Mouse (Mus musculus): ENCODE measurements around the gene Rasal3. TPM values are rescaled to one million over a fixed set of nuclear protein-coding genes. Genes with fewer than 3 reads are reported as not detected.
A peak's percentile ranks its signal among the peaks of the same experiment; 100 is the strongest.

Gene Rasal3
- total RNA-seq, 2 experiments from 2014 or later = 2.6 to 3.1 TPM

- DNase-seq (ENCODE audit: low spot score in 2 of 2) = no peak
Measured at GRCm38 (mm10) chr17:32356281-32356680, 47.1 kb downstream of the Rasal3 start.

DNA sequence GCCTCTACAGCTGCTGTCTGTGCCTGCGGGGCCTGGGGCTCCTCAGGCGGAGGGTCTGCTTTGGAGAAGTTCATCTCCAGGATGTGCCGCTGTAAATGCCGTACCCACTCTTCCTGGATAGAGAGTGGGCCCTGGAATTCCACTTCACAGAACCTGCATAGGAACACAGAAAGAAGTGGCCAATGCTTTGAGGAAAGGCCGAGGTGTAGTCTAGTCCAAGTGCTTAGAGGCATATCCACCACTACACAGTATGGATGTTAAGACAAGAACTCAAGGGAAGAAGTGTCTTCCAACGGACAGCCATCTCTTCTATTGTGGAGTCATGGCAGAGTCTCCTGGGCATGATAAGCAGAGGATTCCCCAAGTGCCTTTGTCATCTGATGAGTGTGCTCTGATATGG lies 48.4 kb downstream of the Rasal3 start:
- DNase-seq (ENCODE audit: low spot score in 2 of 2) = no peak

DNA sequence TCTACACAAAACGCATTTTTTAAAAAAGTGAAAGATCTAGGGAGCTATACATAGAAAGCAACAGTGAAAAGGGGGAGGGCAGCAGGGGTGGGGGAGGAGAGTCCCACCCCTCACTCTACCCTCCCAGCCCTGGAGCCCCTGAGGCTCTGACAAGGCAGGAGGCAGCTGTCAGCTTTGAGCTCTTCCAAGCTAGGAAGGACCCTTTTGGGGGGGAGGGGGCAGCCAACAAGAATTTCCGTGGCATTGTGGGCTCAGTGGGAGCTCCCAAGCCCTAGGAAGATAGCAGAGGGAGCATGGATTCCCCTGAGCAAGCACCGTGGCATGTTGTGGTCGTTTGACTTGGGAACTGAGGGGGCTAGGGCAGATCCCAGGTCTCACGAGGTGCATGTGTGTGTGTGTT lies 49.2 kb downstream of the Rasal3 start:
- no peak for DNase-seq (ENCODE audit: low spot score in 2 of 2)

DNA sequence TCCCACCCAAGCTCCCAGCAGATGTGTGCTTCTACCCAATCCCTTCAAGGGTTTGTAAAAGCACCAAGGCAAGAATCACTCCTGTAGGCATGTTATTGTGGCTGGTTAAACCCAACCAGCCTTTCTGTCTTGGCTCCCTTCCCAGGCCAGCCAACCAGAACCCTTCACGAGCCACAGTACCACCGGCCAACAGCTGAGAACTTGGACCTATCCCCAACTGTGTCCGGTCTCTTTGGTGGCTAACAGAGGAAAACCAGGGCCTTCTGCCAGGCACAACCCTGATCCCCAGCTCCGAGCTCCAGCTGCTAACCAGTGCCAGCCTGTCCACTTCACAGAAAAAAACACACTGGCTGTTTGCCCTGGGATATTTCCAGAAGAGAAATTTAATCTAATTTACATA lies 49.7 kb downstream of the Rasal3 start:
- DNase-seq (ENCODE audit: low spot score in 2 of 2) = peak; percentile 50 to 85

DNA sequence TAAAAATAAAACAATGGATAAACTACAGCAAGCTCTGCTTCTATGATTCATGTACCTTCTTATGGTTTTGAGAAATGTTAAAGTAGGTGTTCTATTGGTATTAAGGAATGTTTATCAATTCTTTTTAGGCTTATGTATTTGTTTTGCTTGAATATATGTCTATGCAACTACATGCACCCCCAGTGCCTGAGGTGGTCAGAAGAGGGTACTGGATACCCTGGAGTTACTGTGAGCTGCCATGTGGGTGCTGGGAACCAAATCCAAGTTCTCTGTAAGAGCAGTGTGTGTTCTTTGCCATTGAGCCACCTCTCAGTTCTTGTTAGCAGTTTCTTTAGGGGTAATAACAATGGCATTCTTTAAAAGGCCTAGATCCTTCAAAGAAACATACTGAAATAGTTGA lies 51.7 kb downstream of the Rasal3 start:
- no peak for DNase-seq (ENCODE audit: low spot score in 2 of 2)

DNA sequence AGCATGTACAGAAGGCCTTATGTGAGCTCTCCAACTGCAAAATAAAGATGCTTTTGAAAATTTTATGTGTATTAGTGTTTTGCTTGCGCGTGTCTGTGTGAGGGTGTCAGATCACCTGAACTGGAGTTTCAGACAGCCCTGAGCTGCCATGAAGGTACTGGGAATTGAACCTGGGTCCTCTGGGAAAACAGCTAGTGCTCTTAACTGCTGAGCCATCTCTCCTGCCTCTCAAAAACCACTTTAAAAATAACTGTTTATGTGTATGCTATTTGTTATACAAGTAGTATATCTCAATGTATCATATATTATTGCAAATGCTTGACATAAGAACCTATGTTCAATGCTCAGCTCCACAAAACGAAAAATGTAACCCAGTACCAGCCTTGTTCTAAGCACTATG lies 52.1 kb downstream of the Rasal3 start:
- no peak for DNase-seq (ENCODE audit: low spot score in 2 of 2)

GRCm38 (mm10) chr17:32350382-32350983 lies 52.9 kb downstream of the Rasal3 start, which contains the start of gene Akap8l:
TSS of gene Akap8l (minus strand) at chr17:32350607.
- peak; percentile 98 to 99 for DNase-seq (ENCODE audit: low spot score in 2 of 2)

DNA sequence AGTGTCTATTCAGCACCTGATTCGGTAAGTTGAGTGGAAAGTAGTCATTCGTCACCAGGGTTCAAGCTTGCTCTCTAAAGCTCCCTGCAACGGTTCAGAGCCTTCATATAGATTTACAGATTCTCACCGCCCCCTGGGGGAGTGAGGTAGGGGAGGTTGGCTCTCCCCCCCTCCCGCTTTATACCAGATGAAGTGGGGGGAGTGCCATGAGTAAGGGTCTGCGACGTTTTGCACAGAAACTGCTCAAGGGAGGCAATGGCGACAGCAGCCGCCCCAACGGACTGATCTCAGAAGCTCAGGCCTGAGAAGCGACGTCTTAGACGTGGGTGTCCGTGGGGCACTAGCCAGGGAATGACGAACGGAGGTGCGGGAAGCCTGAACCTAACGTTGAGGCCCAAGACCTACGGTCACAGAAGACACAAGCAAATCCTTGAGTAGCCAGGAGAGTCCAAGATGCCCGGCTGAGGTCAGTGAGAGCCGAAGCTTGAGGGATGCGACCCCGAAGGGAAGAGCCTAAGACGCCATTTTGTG lies 53.5 kb downstream of the Rasal3 start:
- DNase-seq (ENCODE audit: low spot score in 2 of 2) = no peak

DNA sequence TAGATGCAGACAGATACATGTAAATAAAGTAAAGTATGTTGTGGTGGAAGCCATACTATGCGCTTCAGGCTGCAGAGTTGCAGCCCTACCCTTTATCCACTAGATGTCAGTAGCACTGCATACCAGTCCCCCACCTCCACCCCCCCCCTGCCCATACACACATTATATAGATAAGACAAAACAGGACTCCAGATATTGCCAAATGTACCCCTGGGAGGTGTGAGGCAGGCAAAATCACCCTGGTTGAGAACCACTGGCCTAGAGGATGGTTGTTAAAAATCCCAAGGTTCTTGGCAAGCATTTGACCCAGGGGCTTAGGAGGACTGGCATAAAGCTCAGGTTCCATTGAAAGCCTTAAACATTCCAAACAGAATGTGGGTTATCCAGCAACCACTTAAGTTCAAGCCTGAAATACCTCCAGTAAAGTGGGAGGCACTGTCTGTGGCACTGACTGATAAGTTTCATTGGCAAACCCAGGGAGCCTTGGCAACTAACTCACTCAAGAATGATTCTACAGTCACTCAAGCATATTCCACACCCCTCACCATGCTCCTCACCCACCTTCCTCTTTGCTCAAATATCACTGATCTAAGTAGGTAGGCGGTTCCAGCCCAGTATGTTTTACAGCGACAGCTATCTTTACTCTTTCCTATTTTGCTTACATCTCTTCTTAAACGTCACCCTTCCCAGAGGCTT lies 54.2 kb downstream of the Rasal3 start:
- DNase-seq (ENCODE audit: low spot score in 2 of 2) = peak; percentile 29 to 49

GRCm38 (mm10) chr17:32348406-32348805 lies 55.0 kb downstream of the Rasal3 start:
- DNase-seq (ENCODE audit: low spot score in 2 of 2) = no peak

GRCm38 (mm10) chr17:32341102-32341501 lies 62.3 kb downstream of the Rasal3 start:
- DNase-seq (ENCODE audit: low spot score in 2 of 2) = no peak

Small RNA genes lying within 50 kb of the gene (microRNA-seq; reads per million reads assigned to microRNA genes)
- 0 to 0.57 reads per million in 2 experiments for gene Gm22201

Other genes with a start within 250 kb of the Rasal3 start
- gene Notch3, start 236.7 kb downstream of the Rasal3 start, total RNA-seq (2021) = 10 to 100 TPM; 15.3 to 15.9 TPM
- under 1 TPM; 0.25 to 0.26 TPM for gene Ephx3, start 214.0 kb downstream of the Rasal3 start, total RNA-seq (2021)
- 100 to 1,000 TPM; 118 to 125 TPM for gene Brd4, start 118.9 kb downstream of the Rasal3 start, total RNA-seq (2021)
- gene Akap8, start 82.3 kb downstream of the Rasal3 start, total RNA-seq (2021) = 10 to 100 TPM; 83.8 to 86.1 TPM
- 100 to 1,000 TPM; 134 to 157 TPM for gene Akap8l, start 53.0 kb downstream of the Rasal3 start, total RNA-seq (2021)
- 10 to 100 TPM; 66.8 to 74.7 TPM for gene Wiz, start 14.1 kb downstream of the Rasal3 start, total RNA-seq (2021)
- not detected for gene Pglyrp2, start 20.6 kb upstream of the Rasal3 start, total RNA-seq (2021)
- gene Cyp4f39, start 49.1 kb upstream of the Rasal3 start, total RNA-seq (2021) = not detected
- gene Cyp4f17, start 102.5 kb upstream of the Rasal3 start, total RNA-seq (2021) = 1 to 10 TPM; 3.9 to 6.5 TPM
- gene Cyp4f16, start 133.0 kb upstream of the Rasal3 start, total RNA-seq (2021) = 1 to 10 TPM; 6.0 to 7.7 TPM
- gene Cyp4f37, start 217.7 kb upstream of the Rasal3 start, total RNA-seq (2021) = not detected

Data from layer of hippocampus, postnatal 14 days (tissue).